Mouse (Mus musculus) lung, postnatal 0 days (tissue): Measurements from ENCODE around the gene Nlrp4a.
"Not testable (repeated sequence)": the region's sequence is repeated elsewhere in the genome, so short reads cannot be mapped to it uniquely, and the experiment has no call there.

Source experiments
- CTCF ChIP-seq: IDR thresholded peaks from 2 replicates; pipeline ENCODE4 v1.5.1; 2016; ENCODE audit warnings: antibody characterized with exemption, mild to moderate bottlenecking
- EP300 ChIP-seq: IDR thresholded peaks from 2 replicates; pipeline ENCODE4 v1.6.1; 2016; ENCODE audit warnings: antibody characterized with exemption, mild to moderate bottlenecking, control low read depth

GRCm38 (mm10) chr7:26386691-26387090 is 48.2 kb upstream of the Nlrp4a start:
- not testable (repeated sequence) for TF ChIP-seq CTCF, EP300
